Mouse (Mus musculus): ENCODE measurements around the gene Tcp11l2.

GRCm38 (mm10) chr10:84576029-84576394 lies 414 bp upstream of the Tcp11l2 start:
- no peak; the same call in 2 of the 3 replicates for TF ChIP-seq GATA1 (IDR thresholded peaks at IDR 0.05; ENCODE audit: borderline replicate concordance, low read length)
- TF ChIP-seq FLI1 (IDR thresholded peaks at IDR 0.05; ENCODE audit: low read length): no peak
